Mouse (Mus musculus): Measurements from ENCODE around the gene Ntrk3. TPM values are rescaled to one million over a fixed set of nuclear protein-coding genes. Genes with fewer than 3 reads are reported as not detected.

Gene Ntrk3
- polyA plus RNA-seq, 1 experiment, result 91.5 TPM

- no peak for DNase-seq
- peaks cover 33% of the 10 kb centered on the region for H3K4me1 ChIP-seq (ENCODE audit: control insufficient read depth, insufficient read depth, low read length)
- H3K27me3 ChIP-seq (ENCODE audit: control insufficient read depth, insufficient read depth, low read length), result no peaks in the 10 kb centered on the region
- no peak overlapping the region for H3K27ac ChIP-seq (ENCODE audit: insufficient read depth, low read length)
- TF ChIP-seq CTCF (IDR thresholded peaks at IDR 0.05; ENCODE audit: borderline replicate concordance, insufficient read depth, low read depth, low read length) (no peak), POLR2A (IDR thresholded peaks at IDR 0.05; ENCODE audit: borderline replicate concordance, insufficient read depth, low read length) (no peak)
- H3K4me3 ChIP-seq (replicated peaks; ENCODE audit: insufficient read depth, low read depth, low read length), result no peak overlapping the region
- WGBS, result 48% methylated on average over 4 of the region's 4 CpGs
Observed at GRCm38 (mm10) chr7:78376875-78377274, 360.9 kb downstream of the Ntrk3 start.

GRCm38 (mm10) chr7:78361341-78362309, 376.2 kb downstream of the Ntrk3 start:
- DNase-seq, result peak in 1 of 2 experiments; percentile 35
- Histone ChIP-seq H3K27me3 (ENCODE audit: control insufficient read depth, insufficient read depth, low read length) (no peaks in the 10 kb centered on the region), H3K27ac (ENCODE audit: insufficient read depth, low read length) (0 out of 2 replicates have a peak overlapping the region, but pooled peaks have one; percentile 45), H3K4me1 (ENCODE audit: control insufficient read depth, insufficient read depth, low read length) (peaks cover 8% of the 10 kb centered on the region; the same call in 1 of the 2 replicates), H3K4me3 (replicated peaks; ENCODE audit: insufficient read depth, low read depth, low read length) (no peak overlapping the region)
- TF ChIP-seq POLR2A (IDR thresholded peaks at IDR 0.05; ENCODE audit: borderline replicate concordance, insufficient read depth, low read length) (no peak), CTCF (IDR thresholded peaks at IDR 0.05; ENCODE audit: borderline replicate concordance, insufficient read depth, low read depth, low read length) (no peak)
- 44% methylated on average over 8 of the region's 8 CpGs for WGBS

GRCm38 (mm10) chr7:78347464-78347863, 390.3 kb downstream of the Ntrk3 start:
- DNase-seq, result no peak
- TF ChIP-seq CTCF (IDR thresholded peaks at IDR 0.05; ENCODE audit: borderline replicate concordance, insufficient read depth, low read depth, low read length) (no peak), POLR2A (IDR thresholded peaks at IDR 0.05; ENCODE audit: borderline replicate concordance, insufficient read depth, low read length) (no peak)
- 82% methylated on average over 5 of the region's 5 CpGs for WGBS
- Histone ChIP-seq H3K27me3 (ENCODE audit: control insufficient read depth, insufficient read depth, low read length) (no peaks in the 10 kb centered on the region), H3K4me3 (replicated peaks; ENCODE audit: insufficient read depth, low read depth, low read length) (no peak overlapping the region), H3K27ac (ENCODE audit: insufficient read depth, low read length) (no peak overlapping the region), H3K4me1 (ENCODE audit: control insufficient read depth, insufficient read depth, low read length) (peaks cover 4% of the 10 kb centered on the region; the same call in 1 of the 2 replicates)

GRCm38 (mm10) chr7:78333422-78333821, 404.4 kb downstream of the Ntrk3 start:
- peak in 1 of 2 experiments; percentile 40 for DNase-seq
- H3K4me3 ChIP-seq (replicated peaks; ENCODE audit: insufficient read depth, low read depth, low read length), result no peak overlapping the region
- TF ChIP-seq CTCF (IDR thresholded peaks at IDR 0.05; ENCODE audit: borderline replicate concordance, insufficient read depth, low read depth, low read length) (no peak), POLR2A (IDR thresholded peaks at IDR 0.05; ENCODE audit: borderline replicate concordance, insufficient read depth, low read length) (no peak)

GRCm38 (mm10) chr7:78328301-78328700, 409.5 kb downstream of the Ntrk3 start:
- Histone ChIP-seq H3K4me1 (ENCODE audit: control insufficient read depth, insufficient read depth, low read length) (peaks cover 2% of the 10 kb centered on the region; the same call in 1 of the 2 replicates), H3K27me3 (ENCODE audit: control insufficient read depth, insufficient read depth, low read length) (no peaks in the 10 kb centered on the region), H3K27ac (ENCODE audit: insufficient read depth, low read length) (no peak overlapping the region), H3K4me3 (replicated peaks; ENCODE audit: insufficient read depth, low read depth, low read length) (no peak overlapping the region)
- TF ChIP-seq CTCF (IDR thresholded peaks at IDR 0.05; ENCODE audit: borderline replicate concordance, insufficient read depth, low read depth, low read length) (no peak), POLR2A (IDR thresholded peaks at IDR 0.05; ENCODE audit: borderline replicate concordance, insufficient read depth, low read length) (no peak)
- DNase-seq, result no peak
- 58% methylated on average over 2 of the region's 2 CpGs for WGBS

More at GRCm38 (mm10) chr7:78333422-78333821, 404.4 kb downstream of the Ntrk3 start:
- Histone ChIP-seq H3K27me3 (ENCODE audit: control insufficient read depth, insufficient read depth, low read length) (no peaks in the 10 kb centered on the region), H3K4me1 (ENCODE audit: control insufficient read depth, insufficient read depth, low read length) (peaks cover 7% of the 10 kb centered on the region; the same call in 1 of the 2 replicates), H3K27ac (ENCODE audit: insufficient read depth, low read length) (0 out of 2 replicates have a peak overlapping the region, but pooled peaks have one; percentile 36)

GRCm38 (mm10) chr7:78326185-78326584, 411.6 kb downstream of the Ntrk3 start:
- no peak for DNase-seq
- 86% methylated on average over 3 of the region's 3 CpGs for WGBS
- TF ChIP-seq CTCF (IDR thresholded peaks at IDR 0.05; ENCODE audit: borderline replicate concordance, insufficient read depth, low read depth, low read length), result no peak
- TF ChIP-seq POLR2A (IDR thresholded peaks at IDR 0.05; ENCODE audit: borderline replicate concordance, insufficient read depth, low read length), result no peak
- Histone ChIP-seq H3K4me3 (replicated peaks; ENCODE audit: insufficient read depth, low read depth, low read length) (no peak overlapping the region), H3K27ac (ENCODE audit: insufficient read depth, low read length) (no peak overlapping the region), H3K4me1 (ENCODE audit: control insufficient read depth, insufficient read depth, low read length) (no peaks in the 10 kb centered on the region; the same call in 1 of the 2 replicates), H3K27me3 (ENCODE audit: control insufficient read depth, insufficient read depth, low read length) (no peaks in the 10 kb centered on the region)

- TF ChIP-seq CTCF (IDR thresholded peaks at IDR 0.05; ENCODE audit: borderline replicate concordance, insufficient read depth, low read depth, low read length), result no peak
- no peak for TF ChIP-seq POLR2A (IDR thresholded peaks at IDR 0.05; ENCODE audit: borderline replicate concordance, insufficient read depth, low read length)
- H3K4me1 ChIP-seq (ENCODE audit: control insufficient read depth, insufficient read depth, low read length), result peaks cover 9% of the 10 kb centered on the region; the same call in 1 of the 2 replicates
- WGBS, result 93% methylated on average over 4 of the region's 4 CpGs
- no peak overlapping the region for H3K27ac ChIP-seq (ENCODE audit: insufficient read depth, low read length)
- DNase-seq, result no peak
- H3K27me3 ChIP-seq (ENCODE audit: control insufficient read depth, insufficient read depth, low read length), result no peaks in the 10 kb centered on the region
- H3K4me3 ChIP-seq (replicated peaks; ENCODE audit: insufficient read depth, low read depth, low read length), result no peak overlapping the region
Observed at GRCm38 (mm10) chr7:78318640-78319039, 419.2 kb downstream of the Ntrk3 start.

All from cerebellum, adult 2 months (tissue).